Mouse (Mus musculus) T-helper 2 cell (primary cell): ENCODE results near the gene Tnni3.
"Not testable (repeated sequence)": the region's sequence is repeated elsewhere in the genome, so short reads cannot be mapped to it uniquely, and the experiment has no call there.

ENCODE experiments used
- in situ Hi-C: fragments of 300-600 bp; cut with MboI, MseI; formaldehyde crosslinking; loops from one replicate; pipeline ENCODE4 v1.15.1; 2025; ENCODE audit warnings: high pct_unique_total_duplicates

Tnni3 gene

DNA sequence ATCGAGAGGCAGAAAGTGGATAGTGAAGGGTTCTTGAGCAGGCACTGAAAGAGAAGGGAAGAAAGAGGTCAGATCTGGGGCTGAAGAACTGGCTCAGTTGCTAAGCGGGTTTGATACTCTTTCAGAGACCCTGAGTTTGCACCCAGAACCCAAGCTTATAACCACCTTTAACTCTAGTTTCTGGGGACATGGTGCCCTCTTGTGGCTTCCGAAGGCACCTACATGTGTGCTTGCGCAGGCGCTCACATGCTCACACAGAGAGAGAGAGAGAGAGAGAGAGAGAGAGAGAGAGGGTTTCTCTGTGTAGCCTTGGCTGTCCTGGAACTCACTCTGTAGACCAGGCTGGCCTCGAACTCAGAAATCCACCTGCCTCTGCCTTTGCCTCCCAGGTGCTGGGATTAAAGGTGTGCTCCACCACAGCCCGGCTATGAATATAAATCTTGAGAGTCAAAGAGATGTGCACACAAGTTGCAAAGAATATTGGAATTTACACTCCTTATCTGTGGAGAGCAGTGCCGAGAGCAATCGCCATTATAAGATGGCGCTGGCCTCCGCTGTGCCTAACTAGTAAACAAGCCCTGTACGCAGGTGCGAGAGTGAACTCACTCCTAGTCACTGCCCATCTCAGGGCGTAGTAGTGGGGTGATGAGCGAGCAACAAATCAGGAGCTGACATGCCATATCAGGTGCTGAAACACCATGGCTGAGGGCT lies at the start of gene Tnni3:
Tnni3 (minus strand) TSS at position 18 of the 711 bp plus-strand sequence.
- in situ Hi-C loops, result loop anchor here (5.0 to 10.0 kb wide), 3 partner anchors 92 to 400 kb away; no protein-coding TSS in a partner anchor

DNA sequence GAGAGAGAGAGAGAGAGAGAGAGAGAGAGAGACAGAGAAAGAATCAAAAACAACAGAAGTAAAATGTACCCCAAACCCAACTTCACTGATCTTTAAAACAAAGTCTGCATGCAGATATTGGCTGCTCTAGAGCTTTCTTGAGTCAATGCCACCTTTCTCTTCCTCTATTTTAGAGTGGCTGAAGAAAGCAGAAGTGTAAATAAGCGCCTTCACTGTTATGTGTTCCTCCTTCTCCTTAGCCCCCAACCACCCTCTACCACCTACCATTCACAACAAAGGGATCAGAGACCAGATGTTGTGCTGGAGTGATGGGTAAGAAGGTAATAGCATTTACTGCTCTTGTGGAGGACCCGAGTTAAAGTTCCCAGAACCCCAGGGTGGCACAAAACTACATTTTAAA lies 48.3 kb upstream of the Tnni3 start:
- in situ Hi-C loops, result not testable (repeated sequence)

DNA sequence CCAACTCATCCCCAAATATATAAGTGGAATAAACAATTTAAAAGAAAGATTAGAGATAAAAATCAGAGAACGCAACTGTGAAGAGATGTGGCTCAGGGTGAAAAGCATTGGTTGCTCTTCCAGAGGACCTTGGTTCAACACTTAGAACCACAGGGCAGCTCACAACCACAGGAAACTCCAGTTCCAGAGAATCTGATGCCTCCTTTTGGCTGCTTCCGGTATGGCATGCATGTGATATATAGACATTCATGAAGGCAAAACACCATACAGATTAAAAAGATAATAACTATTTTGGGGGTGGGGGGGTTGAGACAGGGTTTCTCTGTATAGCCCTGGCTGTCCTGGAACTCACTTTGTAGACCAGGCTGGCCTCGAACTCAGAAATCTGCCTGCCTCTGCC lies 38.6 kb upstream of the Tnni3 start:
- in situ Hi-C loops, result no loop called here

DNA sequence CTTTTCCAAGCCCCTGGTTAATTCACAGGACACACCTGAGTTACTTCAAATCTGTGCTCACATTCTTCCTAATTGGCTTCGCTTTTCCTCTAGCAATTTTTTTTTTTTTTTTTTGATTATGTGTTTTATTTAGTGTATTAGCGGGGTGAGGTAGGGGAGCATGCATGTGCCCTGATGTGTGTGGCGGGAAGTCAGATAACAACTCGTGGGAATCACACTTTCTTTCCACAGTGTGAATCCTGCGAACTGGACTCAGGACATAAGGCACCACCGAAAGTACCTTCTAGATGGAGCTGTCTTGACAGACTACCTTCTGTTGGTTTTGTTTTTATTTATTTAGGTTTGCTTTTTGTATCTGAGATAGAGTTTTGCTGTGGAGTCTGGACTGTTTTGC lies 33.1 kb upstream of the Tnni3 start:
- in situ Hi-C loops, result no loop called here

DNA sequence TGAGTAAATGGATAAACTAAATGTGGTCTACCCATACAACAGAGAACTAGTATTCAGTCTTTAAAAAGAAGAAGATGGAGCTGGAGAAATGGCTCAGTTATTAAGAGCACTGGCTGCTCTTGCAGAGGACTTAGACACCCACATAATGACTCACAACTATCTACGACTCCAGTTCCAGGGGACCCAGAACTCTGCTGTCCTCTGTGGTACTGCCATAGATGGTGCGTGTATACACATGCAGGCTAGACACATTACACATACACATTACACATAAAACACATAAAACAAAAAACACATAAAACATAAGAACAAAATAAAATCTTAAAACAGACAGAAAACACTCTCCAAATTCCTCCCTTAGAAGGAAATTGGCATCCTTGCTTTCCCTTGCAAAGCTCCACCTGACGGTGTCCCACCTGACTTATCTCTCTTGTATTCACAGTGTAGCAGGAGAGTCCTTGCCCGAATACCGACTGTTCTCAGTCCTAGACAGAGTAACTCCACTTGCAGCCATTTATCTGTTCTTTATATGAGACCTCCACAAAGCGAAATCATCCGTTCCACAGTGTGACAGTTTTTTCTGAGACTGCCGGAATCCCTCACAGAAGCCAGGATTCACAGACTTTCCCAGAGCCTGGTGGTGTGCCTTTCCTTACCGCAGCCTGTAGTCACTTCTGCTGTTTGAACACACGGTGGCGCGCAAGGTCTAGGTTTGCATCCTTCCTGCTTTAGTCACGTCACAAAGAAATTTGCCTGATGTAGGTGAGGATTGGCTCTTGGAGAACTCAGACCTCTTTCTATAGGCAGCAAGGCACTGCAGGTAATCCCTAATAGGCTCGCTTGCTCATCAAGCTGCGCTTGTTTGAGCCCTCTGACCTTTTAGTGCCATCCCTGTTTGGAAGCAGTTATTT lies 32.5 kb upstream of the Tnni3 start:
- in situ Hi-C loops, result no loop called here

DNA sequence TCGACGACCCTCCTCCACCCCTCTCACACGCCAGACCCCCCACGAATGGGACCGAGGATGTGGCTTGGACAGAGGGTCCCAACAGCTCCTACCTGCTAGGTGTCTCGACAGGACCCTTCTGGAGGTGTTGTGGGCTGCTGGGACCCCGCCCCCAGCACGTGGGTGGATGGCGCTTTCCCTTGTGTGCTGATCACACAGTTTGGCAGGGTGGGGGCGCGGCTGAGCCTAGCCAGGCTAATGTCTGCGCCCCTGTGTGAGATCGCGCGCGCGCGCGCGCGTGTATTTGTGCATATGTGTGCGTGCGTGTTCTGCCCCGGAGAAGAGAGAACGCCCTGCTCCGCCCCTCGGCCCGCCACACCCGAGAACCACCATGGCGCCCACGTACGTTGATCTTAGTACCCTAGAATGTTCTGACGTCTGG lies 23.2 kb upstream of the Tnni3 start, which contains the start of gene Syt5:
Syt5 (minus strand) TSS at position 321 of the 421 bp plus-strand sequence.
- in situ Hi-C loops, result no loop called here

DNA sequence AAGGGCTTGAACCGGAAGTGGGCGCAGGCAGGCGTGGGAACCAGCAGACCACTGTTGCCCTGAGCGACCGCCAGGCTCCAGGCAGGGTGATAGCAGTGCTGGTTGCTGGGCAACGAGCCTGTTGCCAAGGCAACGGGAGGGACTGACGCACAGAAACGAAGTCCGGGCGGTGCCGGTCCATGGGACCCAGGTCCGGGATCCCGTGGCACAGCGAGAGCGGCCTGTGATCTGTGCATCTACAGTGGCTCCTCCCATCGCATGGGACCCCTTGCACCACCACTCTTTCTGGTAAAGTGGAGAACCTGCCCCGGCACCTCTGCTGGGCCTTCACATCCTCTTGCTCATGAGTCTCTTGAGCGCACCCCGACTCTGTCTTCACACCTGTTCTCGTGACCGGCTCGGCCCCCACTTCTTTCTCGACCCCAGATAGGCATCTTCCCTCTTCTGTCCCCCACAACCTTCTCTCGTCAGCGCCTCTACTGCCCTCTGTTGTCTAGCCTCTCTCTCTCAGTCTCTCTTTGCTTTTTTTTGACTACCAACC lies 22.6 kb upstream of the Tnni3 start:
- in situ Hi-C loops, result no loop called here

DNA sequence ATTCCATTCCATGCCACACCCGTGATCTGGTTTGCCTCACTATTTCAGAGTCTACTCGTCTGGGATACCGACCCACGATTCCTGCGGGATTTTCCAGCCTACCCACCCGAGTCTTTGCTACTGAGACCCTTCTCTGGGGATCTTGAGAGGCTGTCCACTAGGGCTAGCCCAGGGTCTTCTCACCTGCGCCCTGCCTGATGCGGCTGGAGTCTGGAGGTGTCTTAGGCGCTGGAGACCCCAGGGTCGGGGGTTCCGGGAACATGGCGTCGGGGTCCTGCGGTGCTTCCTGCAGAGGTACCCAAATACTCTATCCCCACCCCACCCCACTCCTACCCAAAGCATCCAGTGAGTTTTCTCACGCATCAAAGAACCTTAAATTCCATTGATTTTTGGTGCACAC lies 22.0 kb upstream of the Tnni3 start:
- in situ Hi-C loops, result no loop called here

DNA sequence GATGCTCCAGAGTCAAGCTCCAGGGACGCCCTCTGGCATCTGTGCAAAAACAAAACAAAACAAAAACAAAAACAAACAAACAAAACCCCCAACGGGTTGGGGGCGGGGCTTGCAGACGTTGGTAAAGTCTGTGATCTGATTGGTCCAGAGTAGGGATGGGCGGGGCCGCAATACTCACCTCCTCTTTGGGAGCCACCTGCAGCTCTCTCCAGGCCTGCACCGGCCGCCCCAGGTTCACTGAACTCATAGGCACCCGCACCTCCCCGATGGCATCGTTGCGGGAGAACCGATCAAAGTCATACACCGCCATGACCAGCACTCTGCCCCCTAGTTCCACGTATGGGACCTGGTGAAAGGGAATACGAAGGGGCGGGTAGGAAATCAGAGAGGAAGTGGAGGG lies 18.0 kb upstream of the Tnni3 start:
- in situ Hi-C loops, result no loop called here

DNA sequence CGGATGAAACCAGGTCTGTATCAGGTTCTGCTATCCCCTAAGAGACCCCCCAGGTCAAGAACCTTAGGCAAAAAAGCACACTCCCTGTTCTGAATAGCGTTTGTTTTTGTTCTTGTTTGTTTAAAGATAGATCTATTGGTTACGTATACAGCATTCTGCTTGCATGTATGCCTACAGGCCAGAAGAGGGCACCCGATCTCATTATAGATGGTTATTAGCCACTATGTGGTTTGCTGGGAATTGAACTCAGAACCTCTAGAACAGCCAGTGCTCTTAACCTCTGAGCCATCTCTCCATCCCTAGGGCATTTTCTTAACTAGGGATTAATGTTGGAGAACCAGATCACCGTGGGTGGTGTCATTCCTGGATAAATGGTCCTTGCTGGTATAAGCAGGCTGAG lies 17.3 kb upstream of the Tnni3 start:
- in situ Hi-C loops, result no loop called here

DNA sequence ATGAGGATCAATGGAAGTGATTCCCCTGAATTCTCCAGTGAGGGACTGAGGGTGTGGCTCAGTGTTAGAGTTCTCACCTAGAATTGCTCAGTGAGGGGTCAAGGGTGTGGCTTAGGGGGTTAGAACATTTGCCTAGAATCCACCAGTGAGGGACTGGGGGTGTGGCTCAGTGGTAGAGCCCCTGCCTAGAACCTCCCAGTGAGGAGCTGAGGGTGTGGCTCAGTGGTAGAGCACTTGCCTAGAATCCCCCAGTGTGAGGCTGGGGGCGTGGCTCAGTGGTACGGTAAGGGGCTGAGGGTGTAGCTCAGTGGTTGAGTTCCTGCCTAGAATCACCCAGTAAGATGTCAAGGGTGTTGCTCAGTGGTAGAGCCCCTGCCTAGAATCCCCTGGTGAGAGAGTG lies 15.0 kb upstream of the Tnni3 start:
- in situ Hi-C loops, result no loop called here

DNA sequence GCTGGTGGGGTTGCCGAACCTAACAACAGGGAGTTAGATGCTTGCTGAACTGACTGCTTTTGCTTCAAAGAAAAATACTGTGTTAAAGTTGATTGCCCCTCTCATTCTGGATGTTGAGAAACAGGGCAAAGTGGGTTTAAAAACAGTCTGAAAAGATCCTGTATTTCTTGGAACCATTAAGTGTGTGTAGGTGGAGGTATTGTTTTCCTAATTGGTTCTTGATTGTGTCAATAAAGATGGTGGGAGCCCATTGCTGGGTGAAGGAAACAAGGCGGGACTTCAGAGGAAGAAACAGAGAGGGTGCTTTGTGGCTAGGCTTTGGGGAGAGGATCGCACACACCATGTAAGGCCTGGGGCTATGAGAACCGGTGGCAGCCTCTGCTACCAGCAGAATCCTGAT lies 13.2 kb upstream of the Tnni3 start:
- in situ Hi-C loops, result no loop called here

DNA sequence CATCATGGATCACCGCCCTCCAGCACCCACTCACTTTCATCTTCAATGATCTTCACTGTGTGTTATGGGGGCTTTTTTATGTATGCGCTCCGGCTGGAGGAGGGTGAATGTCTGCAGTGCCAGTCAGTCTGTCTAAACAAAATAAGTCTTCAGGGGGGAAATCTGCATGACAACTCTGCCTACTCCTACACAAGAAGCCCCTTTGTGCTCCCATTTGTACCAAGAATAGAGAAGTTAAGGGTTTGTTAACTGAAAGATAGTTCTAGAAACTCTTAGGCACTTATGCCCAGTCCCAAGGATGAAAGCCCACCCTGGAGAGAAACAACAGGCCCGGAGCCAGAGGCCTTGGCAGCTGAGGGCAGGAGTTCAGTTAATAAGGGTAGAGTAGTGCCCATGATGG lies 12.3 kb upstream of the Tnni3 start:
- in situ Hi-C loops, result no loop called here

DNA sequence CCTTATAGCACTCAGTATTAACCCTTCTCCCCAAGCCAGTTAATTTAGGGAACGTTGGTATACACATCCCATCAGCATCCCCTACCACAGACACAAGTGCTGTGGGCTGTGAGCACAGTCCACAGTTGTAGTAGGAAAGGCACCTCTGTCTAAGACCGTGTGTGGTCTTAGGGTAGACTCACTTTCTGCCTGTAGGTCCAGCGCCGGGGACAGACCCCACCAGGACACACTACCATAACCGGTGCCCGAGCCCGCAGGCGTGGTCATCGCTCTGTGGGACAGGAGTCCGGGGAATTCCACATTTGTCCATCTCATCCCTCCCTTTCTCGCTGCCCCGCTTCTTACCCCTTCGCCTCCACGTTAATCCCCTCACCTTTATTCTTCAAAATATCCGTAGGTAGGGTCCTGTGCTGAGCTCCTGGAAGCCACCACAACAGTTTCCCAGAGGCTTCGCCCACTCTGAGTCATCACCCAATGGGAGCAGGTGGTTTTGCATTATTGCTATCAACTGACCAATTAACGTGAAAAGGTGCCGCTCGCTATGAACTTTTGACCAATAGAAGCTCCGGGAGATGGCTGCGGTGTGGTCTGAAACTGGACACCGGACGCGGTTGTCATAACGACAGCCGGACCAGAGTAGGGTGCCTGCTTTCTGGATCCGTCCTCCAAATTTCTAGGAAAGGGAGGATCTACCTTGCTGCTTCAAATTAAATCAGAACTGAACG lies 8.1 kb upstream of the Tnni3 start, which contains the start of gene Dnaaf3:
Dnaaf3 (minus strand) TSS at position 449 of the 725 bp plus-strand sequence.
- in situ Hi-C loops, result no loop called here

DNA sequence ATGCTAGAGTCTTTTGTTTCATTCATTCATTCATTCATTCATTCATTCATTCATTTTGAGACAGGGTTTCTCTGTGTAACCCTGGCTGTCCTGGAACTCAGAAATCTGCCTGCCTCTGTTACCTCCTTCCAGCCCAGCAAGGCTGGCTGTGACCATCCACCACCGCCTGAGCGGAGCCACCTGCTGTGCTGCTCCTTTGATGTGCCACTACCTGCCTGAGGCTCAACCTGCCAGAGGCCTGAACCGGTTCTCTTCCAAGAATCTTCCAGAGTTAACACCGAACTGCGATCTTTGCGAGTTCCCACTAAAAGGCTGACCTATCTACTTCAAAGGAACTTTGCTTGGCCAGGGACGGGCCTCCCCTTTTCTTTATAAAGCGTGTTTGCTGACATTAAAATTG lies 6.1 kb upstream of the Tnni3 start:
- in situ Hi-C loops, result not testable (repeated sequence)

DNA sequence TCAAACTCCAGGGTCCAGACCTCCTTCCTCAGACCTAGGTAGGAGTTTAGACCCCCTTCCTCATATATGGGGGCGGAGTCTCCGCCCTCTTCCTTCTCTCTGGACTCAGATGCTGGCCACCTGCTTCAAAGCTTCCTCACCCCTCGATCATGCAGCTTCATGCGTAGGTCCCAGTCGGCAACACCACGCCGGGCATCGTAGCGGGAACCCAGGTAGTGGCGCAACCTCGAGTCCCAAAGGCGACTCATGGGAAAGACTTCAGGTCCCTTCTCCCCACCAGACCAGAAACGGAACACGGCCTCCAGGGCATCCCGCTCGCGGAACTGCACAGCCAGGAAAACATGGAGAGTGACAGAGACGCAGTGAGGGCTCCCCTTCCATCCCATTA lies 3.3 kb upstream of the Tnni3 start:
- in situ Hi-C loops, result loop anchor here (10.0 kb wide), 1 partner anchor 402 kb away; no protein-coding TSS in a partner anchor

DNA sequence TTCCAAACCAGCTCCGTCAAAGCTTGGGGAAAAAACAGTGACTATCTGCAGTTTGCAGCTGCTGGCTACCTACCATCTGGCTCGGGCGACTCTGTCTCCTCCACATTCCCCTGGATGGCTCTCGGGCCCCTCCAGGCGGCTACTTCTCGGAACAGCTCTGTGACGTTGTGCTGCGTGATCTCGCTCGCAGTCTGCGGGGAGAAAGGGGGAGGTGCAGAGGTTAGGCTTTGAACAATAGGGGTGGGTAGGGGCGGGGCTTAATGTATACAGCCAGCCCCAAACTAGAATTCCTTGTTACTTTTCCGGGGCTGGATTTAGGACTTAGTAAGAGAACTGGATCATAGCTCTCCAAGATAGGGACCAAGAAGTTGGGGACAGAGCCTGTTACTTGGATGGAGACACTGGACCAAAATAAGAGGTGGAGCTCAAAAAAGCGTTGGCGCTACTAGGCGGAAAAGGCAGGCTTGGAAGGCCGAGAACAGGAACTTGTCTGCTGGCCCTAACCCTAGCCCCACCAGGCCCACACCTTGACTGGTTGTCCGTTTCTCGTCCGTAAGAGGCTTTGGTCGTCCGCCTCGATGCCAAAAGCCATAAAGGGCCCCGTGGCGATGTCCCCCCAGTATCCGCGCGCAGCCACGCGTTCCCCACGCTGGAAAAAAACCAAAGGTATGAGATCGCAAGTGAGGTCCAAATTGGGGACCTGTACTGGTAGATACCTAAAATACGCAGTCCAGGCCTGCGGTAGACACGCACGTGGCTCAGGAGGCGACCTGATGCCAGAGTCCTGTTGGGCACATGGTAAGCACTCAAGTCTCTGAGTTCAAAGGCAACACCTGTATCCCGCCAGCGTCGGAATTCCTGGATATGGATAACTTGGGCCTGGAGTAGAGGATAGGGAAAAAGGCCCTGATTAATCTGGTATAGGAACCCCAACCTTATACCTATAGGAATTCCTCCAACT lies 2.6 kb upstream of the Tnni3 start:
- in situ Hi-C loops, result loop anchor here (10.0 kb wide), 1 partner anchor 402 kb away; no protein-coding TSS in a partner anchor

DNA sequence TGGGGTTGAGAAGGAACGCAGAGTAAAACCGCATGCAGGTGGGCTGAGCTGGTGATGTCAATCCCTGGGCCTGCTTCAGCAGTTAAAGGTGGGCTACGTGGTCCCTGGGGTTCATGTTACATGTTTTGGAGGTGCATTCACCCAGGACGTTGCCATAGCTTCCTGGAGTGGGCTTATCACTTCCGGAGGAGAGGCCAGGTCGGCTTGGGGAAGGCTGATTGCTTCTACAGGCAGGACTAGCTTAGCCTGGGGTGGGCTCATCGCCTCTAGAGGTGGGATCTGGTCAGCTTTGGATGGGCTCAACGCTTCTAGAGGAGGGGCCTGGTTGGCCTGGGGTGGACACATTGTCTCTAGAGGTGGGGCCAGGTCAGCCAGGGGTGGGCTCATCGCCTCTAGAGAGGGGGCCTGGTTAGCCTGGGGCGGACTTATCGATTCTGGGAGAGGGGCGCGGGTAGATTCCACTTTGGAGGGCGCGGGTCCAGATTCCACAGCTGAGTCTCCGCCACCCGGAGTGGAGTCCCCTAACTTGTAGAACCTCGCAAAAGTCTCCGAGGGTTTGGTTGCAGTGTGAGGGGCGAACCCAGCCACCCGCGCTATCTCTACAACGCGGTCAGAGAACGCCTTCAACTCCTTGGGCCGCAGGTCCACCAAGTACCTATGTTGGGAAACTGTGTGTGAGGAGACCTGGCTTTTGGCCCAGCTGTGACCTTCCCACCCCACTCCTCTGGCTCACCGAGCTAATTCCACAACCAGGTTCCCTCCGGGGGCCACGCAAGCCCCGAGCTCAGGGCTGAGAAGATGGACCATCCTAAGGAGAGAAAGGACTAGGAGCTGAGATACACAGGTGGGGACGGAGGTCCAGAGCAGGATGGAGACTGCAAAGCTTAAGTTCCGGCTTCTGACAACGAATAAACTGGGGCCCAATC lies 561 bp downstream of the Tnni3 start:
- in situ Hi-C loops, result loop anchor here (5.0 to 10.0 kb wide), 3 partner anchors 91 to 399 kb away; no protein-coding TSS in a partner anchor

DNA sequence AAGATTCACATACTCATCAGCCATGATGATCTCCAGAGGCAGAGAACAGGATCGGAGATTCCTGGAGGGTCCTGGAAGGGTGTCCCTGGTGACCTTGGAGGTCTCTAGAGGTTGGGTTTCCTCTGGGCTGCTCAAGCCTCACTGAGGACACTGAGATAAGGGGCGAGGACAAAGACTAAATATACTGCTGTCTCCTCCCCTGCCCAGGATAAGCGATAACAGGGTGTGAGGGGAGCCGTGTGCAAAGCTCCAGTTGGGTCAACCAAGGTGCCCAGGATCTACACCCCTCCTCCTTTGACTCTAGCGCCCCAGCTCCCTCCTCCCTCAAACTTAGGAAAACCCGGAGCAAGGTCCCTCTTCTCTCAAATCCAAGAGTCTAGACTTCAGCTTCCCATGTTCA lies 1.7 kb downstream of the Tnni3 start:
- in situ Hi-C loops, result loop anchor here (5.0 to 10.0 kb wide), 3 partner anchors 90 to 397 kb away; no protein-coding TSS in a partner anchor
